Mouse (Mus musculus): Measurements from ENCODE around the gene Nob1. TPM values are rescaled to one million over a fixed set of nuclear protein-coding genes. Genes with fewer than 3 reads are reported as not detected.

The Nob1 gene
- polyA plus RNA-seq, 1 experiment from 2014 or later: 72.7 TPM

GRCm38 (mm10) chr8:107399495-107399894, 25.4 kb downstream of the Nob1 start:
- ATAC-seq (ENCODE audit: insufficient read depth, low FRiP score): no peak
- Histone ChIP-seq H3K4me3 (replicated peaks; ENCODE audit: low read length) (no peak overlapping the region), H3K4me1 (ENCODE audit: control insufficient read depth, insufficient read depth, low read length) (peaks cover 25% of the 10 kb centered on the region), H3K4me2 (ENCODE audit: low read depth, low read length) (no peak overlapping the region), H3K27ac (ENCODE audit: low read length) (no peak overlapping the region), H3K27me3 (ENCODE audit: control insufficient read depth, insufficient read depth, low read length) (no peaks in the 10 kb centered on the region), H3K36me3 (ENCODE audit: control insufficient read depth, insufficient read depth, low read length) (no peaks in the 10 kb centered on the region), H3K9me3 (replicated peaks; ENCODE audit: control insufficient read depth, low read length) (no peaks in the 10 kb centered on the region), H3K9ac (ENCODE audit: low read length) (no peak overlapping the region)
- WGBS: 45% methylated on average over 9 of the region's 9 CpGs

GRCm38 (mm10) chr8:107397665-107398064, 27.2 kb downstream of the Nob1 start:
- Histone ChIP-seq H3K4me1 (ENCODE audit: control insufficient read depth, insufficient read depth, low read length) (peaks cover 15% of the 10 kb centered on the region), H3K36me3 (ENCODE audit: control insufficient read depth, insufficient read depth, low read length) (no peaks in the 10 kb centered on the region), H3K27me3 (ENCODE audit: control insufficient read depth, insufficient read depth, low read length) (no peaks in the 10 kb centered on the region), H3K4me3 (replicated peaks; ENCODE audit: low read length) (no peak overlapping the region), H3K9ac (ENCODE audit: low read length) (no peak overlapping the region), H3K27ac (ENCODE audit: low read length) (peak overlapping the region; percentile 33), H3K9me3 (replicated peaks; ENCODE audit: control insufficient read depth, low read length) (no peaks in the 10 kb centered on the region), H3K4me2 (ENCODE audit: low read depth, low read length) (no peak overlapping the region)
- WGBS: 35% methylated on average over 12 of the region's 12 CpGs
- no peak for ATAC-seq (ENCODE audit: insufficient read depth, low FRiP score)

GRCm38 (mm10) chr8:107396106-107396670, 28.7 kb downstream of the Nob1 start:
- H3K9me3 ChIP-seq (replicated peaks; ENCODE audit: control insufficient read depth, low read length): no peaks in the 10 kb centered on the region
- H3K9ac ChIP-seq (ENCODE audit: low read length): no peak overlapping the region
- peaks cover 10% of the 10 kb centered on the region; the same call in 1 of the 2 replicates for H3K4me1 ChIP-seq (ENCODE audit: control insufficient read depth, insufficient read depth, low read length)
- no peak overlapping the region for H3K4me3 ChIP-seq (replicated peaks; ENCODE audit: low read length)
- no peak overlapping the region for H3K27ac ChIP-seq (ENCODE audit: low read length)
- 85% methylated on average over 10 of the region's 10 CpGs for WGBS
- no peaks in the 10 kb centered on the region for H3K27me3 ChIP-seq (ENCODE audit: control insufficient read depth, insufficient read depth, low read length)
- H3K4me2 ChIP-seq (ENCODE audit: low read depth, low read length): no peak overlapping the region
- ATAC-seq (ENCODE audit: insufficient read depth, low FRiP score): no peak
- no peaks in the 10 kb centered on the region for H3K36me3 ChIP-seq (ENCODE audit: control insufficient read depth, insufficient read depth, low read length)

- Histone ChIP-seq H3K4me3 (replicated peaks; ENCODE audit: low read length) (no peak overlapping the region), H3K36me3 (ENCODE audit: control insufficient read depth, insufficient read depth, low read length) (no peaks in the 10 kb centered on the region), H3K9ac (ENCODE audit: low read length) (no peak overlapping the region), H3K27ac (ENCODE audit: low read length) (no peak overlapping the region), H3K4me2 (ENCODE audit: low read depth, low read length) (no peak overlapping the region), H3K4me1 (ENCODE audit: control insufficient read depth, insufficient read depth, low read length) (peaks cover 10% of the 10 kb centered on the region; the same call in 1 of the 2 replicates), H3K9me3 (replicated peaks; ENCODE audit: control insufficient read depth, low read length) (no peaks in the 10 kb centered on the region), H3K27me3 (ENCODE audit: control insufficient read depth, insufficient read depth, low read length) (no peaks in the 10 kb centered on the region)
- no peak for ATAC-seq (ENCODE audit: insufficient read depth, low FRiP score)
These were observed 29.5 kb downstream of the Nob1 start for GRCm38 (mm10) chr8:107395397-107395796.

GRCm38 (mm10) chr8:107391136-107391516, 33.7 kb downstream of the Nob1 start:
- no peak for ATAC-seq (ENCODE audit: insufficient read depth, low FRiP score)
- H3K27me3 ChIP-seq (ENCODE audit: control insufficient read depth, insufficient read depth, low read length): no peaks in the 10 kb centered on the region
- peaks cover 8% of the 10 kb centered on the region; the same call in 1 of the 2 replicates for H3K4me1 ChIP-seq (ENCODE audit: control insufficient read depth, insufficient read depth, low read length)
- H3K4me3 ChIP-seq (replicated peaks; ENCODE audit: low read length): no peak overlapping the region
- H3K4me2 ChIP-seq (ENCODE audit: low read depth, low read length): no peak overlapping the region
- H3K9me3 ChIP-seq (replicated peaks; ENCODE audit: control insufficient read depth, low read length): no peaks in the 10 kb centered on the region
- WGBS: 71% methylated on average over 4 of the region's 4 CpGs
- no peak overlapping the region for H3K9ac ChIP-seq (ENCODE audit: low read length)
- no peaks in the 10 kb centered on the region for H3K36me3 ChIP-seq (ENCODE audit: control insufficient read depth, insufficient read depth, low read length)
- no peak overlapping the region for H3K27ac ChIP-seq (ENCODE audit: low read length)

- no peak overlapping the region for H3K9ac ChIP-seq (ENCODE audit: low read length)
- peaks cover 8% of the 10 kb centered on the region; the same call in 1 of the 2 replicates for H3K4me1 ChIP-seq (ENCODE audit: control insufficient read depth, insufficient read depth, low read length)
- H3K27me3 ChIP-seq (ENCODE audit: control insufficient read depth, insufficient read depth, low read length): no peaks in the 10 kb centered on the region
- ATAC-seq (ENCODE audit: insufficient read depth, low FRiP score): no peak
- 91% methylated on average over 16 of the region's 16 CpGs for WGBS
- H3K4me2 ChIP-seq (ENCODE audit: low read depth, low read length): no peak overlapping the region
- no peak overlapping the region for H3K27ac ChIP-seq (ENCODE audit: low read length)
- H3K36me3 ChIP-seq (ENCODE audit: control insufficient read depth, insufficient read depth, low read length): no peaks in the 10 kb centered on the region
- H3K9me3 ChIP-seq (replicated peaks; ENCODE audit: control insufficient read depth, low read length): no peaks in the 10 kb centered on the region
- no peak overlapping the region for H3K4me3 ChIP-seq (replicated peaks; ENCODE audit: low read length)
These were observed 34.2 kb downstream of the Nob1 start for GRCm38 (mm10) chr8:107390476-107391135.

GRCm38 (mm10) chr8:107389557-107389956, 35.3 kb downstream of the Nob1 start:
- Histone ChIP-seq H3K4me2 (ENCODE audit: low read depth, low read length) (no peak overlapping the region), H3K36me3 (ENCODE audit: control insufficient read depth, insufficient read depth, low read length) (no peaks in the 10 kb centered on the region), H3K27ac (ENCODE audit: low read length) (no peak overlapping the region), H3K9me3 (replicated peaks; ENCODE audit: control insufficient read depth, low read length) (no peaks in the 10 kb centered on the region), H3K4me1 (ENCODE audit: control insufficient read depth, insufficient read depth, low read length) (peaks cover 8% of the 10 kb centered on the region; the same call in 1 of the 2 replicates), H3K27me3 (ENCODE audit: control insufficient read depth, insufficient read depth, low read length) (no peaks in the 10 kb centered on the region), H3K4me3 (replicated peaks; ENCODE audit: low read length) (no peak overlapping the region), H3K9ac (ENCODE audit: low read length) (no peak overlapping the region)
- ATAC-seq (ENCODE audit: insufficient read depth, low FRiP score): peak; percentile 67; the same call in 1 of the 2 replicates
- WGBS: 45% methylated on average over 8 of the region's 8 CpGs

- no peak overlapping the region for H3K9ac ChIP-seq (ENCODE audit: low read length)
- H3K36me3 ChIP-seq (ENCODE audit: control insufficient read depth, insufficient read depth, low read length): no peaks in the 10 kb centered on the region
- no peak for ATAC-seq (ENCODE audit: insufficient read depth, low FRiP score)
- H3K4me2 ChIP-seq (ENCODE audit: low read depth, low read length): no peak overlapping the region
- no peak overlapping the region for H3K4me3 ChIP-seq (replicated peaks; ENCODE audit: low read length)
- H3K27ac ChIP-seq (ENCODE audit: low read length): no peak overlapping the region
- H3K4me1 ChIP-seq (ENCODE audit: control insufficient read depth, insufficient read depth, low read length): peaks cover 8% of the 10 kb centered on the region; the same call in 1 of the 2 replicates
- WGBS: 61% methylated on average over 5 of the region's 5 CpGs
- no peaks in the 10 kb centered on the region for H3K27me3 ChIP-seq (ENCODE audit: control insufficient read depth, insufficient read depth, low read length)
- H3K9me3 ChIP-seq (replicated peaks; ENCODE audit: control insufficient read depth, low read length): no peaks in the 10 kb centered on the region
These were observed 37.0 kb downstream of the Nob1 start for GRCm38 (mm10) chr8:107387861-107388260.

GRCm38 (mm10) chr8:107386642-107387041, 38.2 kb downstream of the Nob1 start:
- Histone ChIP-seq H3K9me3 (replicated peaks; ENCODE audit: control insufficient read depth, low read length) (no peaks in the 10 kb centered on the region), H3K4me1 (ENCODE audit: control insufficient read depth, insufficient read depth, low read length) (peaks cover 8% of the 10 kb centered on the region; the same call in 1 of the 2 replicates), H3K36me3 (ENCODE audit: control insufficient read depth, insufficient read depth, low read length) (no peaks in the 10 kb centered on the region), H3K9ac (ENCODE audit: low read length) (no peak overlapping the region), H3K4me2 (ENCODE audit: low read depth, low read length) (no peak overlapping the region), H3K27me3 (ENCODE audit: control insufficient read depth, insufficient read depth, low read length) (no peaks in the 10 kb centered on the region), H3K27ac (ENCODE audit: low read length) (no peak overlapping the region), H3K4me3 (replicated peaks; ENCODE audit: low read length) (no peak overlapping the region)
- no peak for ATAC-seq (ENCODE audit: insufficient read depth, low FRiP score)
- WGBS: 21% methylated on average over 3 of the region's 3 CpGs

All from stomach, embryonic 16.5 days (tissue).